Mouse (Mus musculus): Measurements from ENCODE around the gene Vasp. TPM values are rescaled to one million over a fixed set of nuclear protein-coding genes. Genes with fewer than 3 reads are reported as not detected.
A peak's percentile ranks its signal among the peaks of the same experiment; 100 is the strongest.

Vasp gene
- total RNA-seq, 2 experiments from 2014 or later = 117 to 119 TPM

GRCm38 (mm10) chr7:19270509-19271237 lies 944 bp downstream of the Vasp start:
- DNase-seq = peak; percentile 56

- peak; percentile 86 for DNase-seq
These were observed 1.7 kb downstream of the Vasp start for GRCm38 (mm10) chr7:19269721-19270441.

GRCm38 (mm10) chr7:19268993-19269681 lies 2.5 kb downstream of the Vasp start:
- DNase-seq = no peak

- no peak for DNase-seq
These were observed 4.6 kb downstream of the Vasp start for GRCm38 (mm10) chr7:19267051-19267450.

- peak; percentile 44 for DNase-seq
These were observed 5.4 kb downstream of the Vasp start for GRCm38 (mm10) chr7:19265928-19266822.

GRCm38 (mm10) chr7:19265147-19265546 lies 6.5 kb downstream of the Vasp start:
- DNase-seq = no peak

GRCm38 (mm10) chr7:19258336-19258735 lies 13.3 kb downstream of the Vasp start:
- peak; percentile 35 for DNase-seq

- peak; percentile 73 for DNase-seq
These were observed 14.1 kb downstream of the Vasp start for GRCm38 (mm10) chr7:19257390-19258022.

- no peak for DNase-seq
These were observed 15.1 kb downstream of the Vasp start for GRCm38 (mm10) chr7:19256567-19256966.

GRCm38 (mm10) chr7:19255395-19255794 lies 16.2 kb downstream of the Vasp start:
- DNase-seq = no peak

- no peak for DNase-seq
These were observed 18.2 kb downstream of the Vasp start for GRCm38 (mm10) chr7:19253437-19253836.

GRCm38 (mm10) chr7:19252078-19252477 lies 19.5 kb downstream of the Vasp start:
- DNase-seq = no peak

GRCm38 (mm10) chr7:19247511-19247910 lies 24.1 kb downstream of the Vasp start:
- no peak for DNase-seq

GRCm38 (mm10) chr7:19246855-19247254 lies 24.8 kb downstream of the Vasp start:
- no peak for DNase-seq

GRCm38 (mm10) chr7:19245083-19245482 lies 26.5 kb downstream of the Vasp start:
- DNase-seq = no peak

- DNase-seq = no peak
These were observed 27.8 kb downstream of the Vasp start for GRCm38 (mm10) chr7:19243858-19244257.

- no peak for DNase-seq
These were observed 29.6 kb downstream of the Vasp start for GRCm38 (mm10) chr7:19242005-19242404.

- DNase-seq = no peak
These were observed 30.6 kb downstream of the Vasp start for GRCm38 (mm10) chr7:19240905-19241463.

- DNase-seq = no peak
These were observed 31.6 kb downstream of the Vasp start for GRCm38 (mm10) chr7:19239986-19240385.

- DNase-seq = peak; percentile 95
These were observed 32.2 kb downstream of the Vasp start for GRCm38 (mm10) chr7:19239423-19239822.

GRCm38 (mm10) chr7:19238344-19238743 lies 33.3 kb downstream of the Vasp start:
- no peak for DNase-seq
